Mouse (Mus musculus) cortical plate, adult 2 months (tissue): Measurements from ENCODE around the gene 1110051M20Rik. TPM values are rescaled to one million over a fixed set of nuclear protein-coding genes. Genes with fewer than 3 reads are reported as not detected.

Experiments used
- H3K27ac ChIP-seq: fragments of 200-500 bp; 2 replicates; pipeline ENCODE4 v1.5.1; 2012; ENCODE audit warnings: low read length, control low read depth, inconsistent platforms; ENCODE audit not compliant: insufficient read depth
- H3K4me1 ChIP-seq: fragments of 200-500 bp; 2 replicates; pipeline ENCODE4 v1.6.1; 2011; ENCODE audit warnings: low read length; ENCODE audit not compliant: control insufficient read depth, insufficient read depth
- H3K4me3 ChIP-seq: fragments of 200-500 bp; 2 replicates; pipeline ENCODE4 v1.5.1; 2011; ENCODE audit warnings: mild to moderate bottlenecking, low read length, control low read depth; ENCODE audit not compliant: insufficient read depth
- CTCF ChIP-seq: fragments of 200-500 bp; IDR thresholded peaks from 2 replicates; pipeline ENCODE4 v1.5.1; 2011; ENCODE audit warnings: mild to moderate bottlenecking, control low read depth, low read length; ENCODE audit not compliant: insufficient read depth; ENCODE audit errors: extremely low read depth
- POLR2A ChIP-seq: fragments of 200-500 bp; IDR thresholded peaks from 2 replicates; pipeline ENCODE4 v1.6.1; 2011; ENCODE audit warnings: mild to moderate bottlenecking, low read length, control low read depth; ENCODE audit not compliant: insufficient read depth; ENCODE audit errors: extremely low read depth
- polyA plus RNA-seq: library from polyadenylated mRNA; depleted of rRNA; stranded (reverse); fragments of >200 nt; gene quantifications from 2 replicates; pipeline ENCODE4 v1.2.3, GENCODE M21; 2012

The 1110051M20Rik gene
- polyA plus RNA-seq, 1 experiment = 121 TPM

DNA sequence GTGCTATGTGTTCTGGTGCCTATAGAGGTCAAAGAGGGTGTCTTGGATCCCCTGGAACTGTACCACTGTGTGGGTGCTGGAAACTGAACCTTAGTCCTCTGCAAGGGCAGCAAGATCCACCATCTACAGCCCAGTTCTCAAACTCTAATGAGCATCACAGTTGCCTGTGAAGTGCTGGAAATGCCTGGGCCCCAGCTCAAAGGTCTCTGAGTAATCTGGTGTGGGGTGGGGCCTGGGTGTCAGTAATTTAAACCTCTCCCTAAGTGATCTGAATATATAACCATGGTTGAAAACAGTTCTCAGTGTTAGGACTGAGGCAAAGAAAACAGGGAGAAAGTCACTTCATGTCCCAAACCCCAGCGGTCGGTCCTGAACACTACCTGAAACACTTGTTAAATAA, 81.2 kb downstream of the 1110051M20Rik start:
- no peak for TF ChIP-seq CTCF
- no peak for TF ChIP-seq POLR2A
- Histone ChIP-seq H3K4me3 (no peak overlapping the region), H3K27ac (no peak overlapping the region), H3K4me1 (no peaks in the 10 kb centered on the region)

GRCm38 (mm10) chr2:91361068-91361528, 83.4 kb downstream of the 1110051M20Rik start:
- Histone ChIP-seq H3K4me3 (no peak overlapping the region), H3K4me1 (no peaks in the 10 kb centered on the region), H3K27ac (no peak overlapping the region)
- TF ChIP-seq CTCF (no peak), POLR2A (no peak)

- H3K27ac ChIP-seq = no peak overlapping the region
- TF ChIP-seq CTCF (no peak), POLR2A (no peak)
- H3K4me3 ChIP-seq = no peak overlapping the region
- H3K4me1 ChIP-seq = no peaks in the 10 kb centered on the region
Observed at GRCm38 (mm10) chr2:91355767-91356166, 88.7 kb downstream of the 1110051M20Rik start.

DNA sequence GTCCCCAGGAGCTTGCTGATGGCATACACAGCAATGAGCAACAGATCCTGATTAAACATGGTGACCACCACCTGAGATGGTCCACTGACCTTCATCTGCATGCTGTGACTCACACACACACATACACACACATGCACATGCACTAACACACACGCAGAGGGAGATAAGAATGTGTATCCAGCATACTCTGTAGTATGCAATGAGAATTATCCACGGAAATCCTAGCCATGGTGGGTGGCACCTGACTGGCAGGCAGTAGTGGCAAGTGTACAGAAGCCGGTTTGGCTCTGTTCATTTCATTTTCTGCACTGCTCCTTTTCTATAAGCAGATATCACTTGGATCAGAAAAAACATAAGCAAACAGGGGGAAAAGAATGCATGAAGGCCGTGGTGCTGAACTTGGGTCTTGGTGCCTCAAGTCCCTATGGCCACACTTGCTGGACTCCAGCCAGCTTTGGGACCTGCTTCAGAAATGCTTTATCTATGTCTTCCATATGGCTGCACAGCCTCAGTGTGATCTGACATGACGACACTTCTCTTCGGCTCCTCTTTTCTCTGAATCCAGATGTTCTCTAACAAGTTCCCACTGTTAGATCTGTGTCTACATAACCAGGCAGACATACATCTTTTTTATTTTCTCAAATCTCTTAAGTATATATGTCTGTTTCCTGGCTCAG, 89.6 kb downstream of the 1110051M20Rik start:
- Histone ChIP-seq H3K4me1 (no peaks in the 10 kb centered on the region), H3K27ac (no peak overlapping the region), H3K4me3 (no peak overlapping the region)
- TF ChIP-seq CTCF = no peak
- TF ChIP-seq POLR2A = no peak

GRCm38 (mm10) chr2:91353854-91354253, 90.7 kb downstream of the 1110051M20Rik start:
- H3K27ac ChIP-seq = no peak overlapping the region
- no peak for TF ChIP-seq POLR2A
- H3K4me1 ChIP-seq = no peaks in the 10 kb centered on the region
- H3K4me3 ChIP-seq = no peak overlapping the region

DNA sequence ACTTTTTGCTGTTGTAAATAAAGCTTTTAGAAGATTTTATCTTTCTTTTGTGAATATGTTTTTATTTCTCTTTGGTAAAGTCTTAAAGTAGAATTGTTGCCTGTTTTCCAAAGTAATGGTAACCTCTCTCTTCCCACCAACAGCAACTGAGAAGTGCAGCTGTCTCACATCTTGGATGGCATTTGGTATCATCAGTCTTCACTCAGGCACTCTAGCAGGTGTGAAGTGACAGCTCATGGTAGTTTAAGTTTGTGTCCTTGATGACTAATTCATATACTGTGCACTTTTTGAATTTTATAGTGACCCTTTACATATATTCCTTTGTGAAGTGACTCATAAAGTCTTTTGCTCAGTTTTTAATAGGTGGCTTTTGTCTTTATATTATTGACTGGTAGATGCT, 92.7 kb downstream of the 1110051M20Rik start:
- Histone ChIP-seq H3K27ac (no peak overlapping the region), H3K4me1 (no peaks in the 10 kb centered on the region), H3K4me3 (no peak overlapping the region)
- TF ChIP-seq POLR2A (no peak), CTCF (no peak)

- TF ChIP-seq POLR2A (no peak), CTCF (no peak)
- H3K4me3 ChIP-seq = no peak overlapping the region
- no peaks in the 10 kb centered on the region for H3K4me1 ChIP-seq
- H3K27ac ChIP-seq = no peak overlapping the region
Observed at GRCm38 (mm10) chr2:91349974-91350457, 94.5 kb downstream of the 1110051M20Rik start.

- H3K4me3 ChIP-seq = no peak overlapping the region
- H3K27ac ChIP-seq = no peak overlapping the region
- TF ChIP-seq CTCF = no peak
- TF ChIP-seq POLR2A = no peak
- no peaks in the 10 kb centered on the region for H3K4me1 ChIP-seq
Observed at GRCm38 (mm10) chr2:91348936-91349335, 95.6 kb downstream of the 1110051M20Rik start.

DNA sequence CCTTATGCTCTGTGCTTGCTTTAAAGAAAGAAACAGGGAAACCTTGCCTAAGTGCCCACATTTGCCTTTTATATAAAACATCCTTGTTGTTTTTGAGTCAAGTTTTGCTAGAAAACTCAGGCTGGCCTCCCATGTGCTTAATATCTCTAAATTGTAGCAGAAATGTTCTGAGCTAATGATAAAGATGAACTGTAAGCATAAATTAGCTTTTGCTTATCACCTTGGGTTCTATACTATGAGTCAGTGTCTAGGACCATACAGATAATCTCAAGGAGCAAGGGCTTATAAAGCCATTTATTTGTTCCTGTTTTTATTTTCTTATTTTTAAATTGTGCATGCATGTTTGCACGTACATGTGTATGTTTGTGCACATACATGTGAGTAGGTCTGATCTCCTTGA, 98.9 kb downstream of the 1110051M20Rik start:
- Histone ChIP-seq H3K4me1 (no peaks in the 10 kb centered on the region), H3K27ac (no peak overlapping the region), H3K4me3 (no peak overlapping the region)
- TF ChIP-seq POLR2A = no peak
- TF ChIP-seq CTCF = no peak

- H3K4me1 ChIP-seq = no peaks in the 10 kb centered on the region
- H3K4me3 ChIP-seq = no peak overlapping the region
- TF ChIP-seq POLR2A (no peak), CTCF (no peak)
- H3K27ac ChIP-seq = no peak overlapping the region
Observed at GRCm38 (mm10) chr2:91339591-91339990, 104.9 kb downstream of the 1110051M20Rik start.
